Mouse (Mus musculus) midbrain, postnatal 0 days (tissue): ENCODE measurements around the gene Dnajb6. TPM values are rescaled to one million over a fixed set of nuclear protein-coding genes. Genes with fewer than 3 reads are reported as not detected.
A peak's percentile ranks its signal among the peaks of the same experiment; 100 is the strongest.

Experiments
- ATAC-seq: fragments of 200-750 bp; cut with Nextera tagmentation; 2 replicates; pipeline ENCODE4 v1.8.0; 2017; ENCODE audit warnings: moderate number of reproducible peaks, mild to moderate bottlenecking, moderate TSS enrichment, moderate library complexity; ENCODE audit not compliant: low FRiP score
- DNase-seq: peaks from one replicate; pipeline ENCODE4 v3.0.0-alpha.2; 2015; ENCODE audit warnings: low spot score
- H3K27ac ChIP-seq: fragments of 300-500 bp; sonication (generic); 2 replicates; pipeline ENCODE4 v1.5.1; 2014; ENCODE audit warnings: low read depth, mild to moderate bottlenecking, low read length, mixed read lengths
- H3K27me3 ChIP-seq: fragments of 300-500 bp; sonication (generic); 2 replicates; pipeline ENCODE4 v1.6.1; 2014; ENCODE audit warnings: low read length, control low read depth, mixed read lengths; ENCODE audit not compliant: insufficient read depth
- H3K36me3 ChIP-seq: fragments of 300-500 bp; sonication (generic); 2 replicates; pipeline ENCODE4 v1.6.1; 2014; ENCODE audit warnings: low read length, control low read depth, mixed read lengths; ENCODE audit not compliant: insufficient read depth
- H3K4me1 ChIP-seq: fragments of 300-500 bp; sonication (generic); 2 replicates; pipeline ENCODE4 v1.6.1; 2014; ENCODE audit warnings: mild to moderate bottlenecking, control low read depth, antibody characterized with exemption, low read length, mixed read lengths; ENCODE audit not compliant: insufficient read depth
- H3K4me2 ChIP-seq: fragments of 300-500 bp; sonication (generic); 2 replicates; pipeline ENCODE4 v1.6.1; 2014; ENCODE audit warnings: low read depth, mild to moderate bottlenecking, low read length, mixed read lengths; ENCODE audit not compliant: poor library complexity, severe bottlenecking
- H3K4me3 ChIP-seq: fragments of 300-500 bp; sonication (generic); 2 replicates; pipeline ENCODE4 v1.5.1; 2014; ENCODE audit warnings: low read depth, mild to moderate bottlenecking, low read length, moderate library complexity
- H3K9ac ChIP-seq: fragments of 300-500 bp; sonication (generic); replicated peaks from 2 replicates; pipeline ENCODE4 v1.6.1; 2014; ENCODE audit warnings: mild to moderate bottlenecking, low read length, moderate library complexity, mixed read lengths; ENCODE audit not compliant: poor library complexity, severe bottlenecking
- H3K9me3 ChIP-seq: fragments of 300-500 bp; sonication (generic); 2 replicates; pipeline ENCODE4 v1.6.1; 2016; ENCODE audit warnings: low read length, control low read depth
- CTCF ChIP-seq: IDR thresholded peaks from 2 replicates; pipeline ENCODE4 v1.5.1; 2016; ENCODE audit warnings: antibody characterized with exemption, mild to moderate bottlenecking
- WGBS: fragments of 180-500 bp; shearing (Covaris S2); extraction: QIAGEN DNeasy Blood & Tissue Kit; methylation state at CpG from one replicate; pipeline ENCODE4 v1.1.7; 2014; 5-methylcytosine and 5-hydroxymethylcytosine counted together
- polyA plus RNA-seq: library from polyadenylated mRNA; unstranded; fragments of >200 nt; fragmentation: Nextera tagmentation; extraction: Ambion mirVana; gene quantifications from 2 replicates; pipeline ENCODE4 v1.2.1, GENCODE M21; 2015
- total RNA-seq: library from RNA; depleted of rRNA; stranded (reverse); fragments of >200 nt; gene quantifications from 2 replicates; pipeline ENCODE4 v1.2.3, GENCODE M21; 2014

Dnajb6 gene
- total and polyA plus RNA-seq, 2 experiments from 2014 or later = 183 to 362 TPM

- DNase-seq = no peak
- Histone ChIP-seq H3K27ac (no peak overlapping the region), H3K27me3 (no peaks in the 10 kb centered on the region), H3K9ac (no peak overlapping the region), H3K9me3 (no peaks in the 10 kb centered on the region), H3K4me3 (no peak overlapping the region), H3K36me3 (no peaks in the 10 kb centered on the region; the same call in 1 of the 2 replicates), H3K4me2 (no peak overlapping the region), H3K4me1 (peaks cover 6% of the 10 kb centered on the region; the same call in 1 of the 2 replicates)
- no peak for TF ChIP-seq CTCF
- WGBS = 67% methylated on average over 4 of the region's 4 CpGs
- ATAC-seq = no peak
Observed at GRCm38 (mm10) chr5:29741093-29741492, 5.6 kb downstream of the Dnajb6 start.

GRCm38 (mm10) chr5:29747661-29748060 lies 12.2 kb downstream of the Dnajb6 start:
- H3K27me3 ChIP-seq = no peaks in the 10 kb centered on the region
- no peak overlapping the region for H3K27ac ChIP-seq
- 93% methylated on average over 2 of the region's 2 CpGs for WGBS
- no peak for ATAC-seq
- no peak overlapping the region for H3K9ac ChIP-seq
- H3K4me1 ChIP-seq = no peaks in the 10 kb centered on the region
- no peak for TF ChIP-seq CTCF
- no peak overlapping the region for H3K4me2 ChIP-seq
- H3K4me3 ChIP-seq = no peak overlapping the region
- peaks cover 14% of the 10 kb centered on the region for H3K36me3 ChIP-seq
- no peak for DNase-seq
- no peaks in the 10 kb centered on the region for H3K9me3 ChIP-seq

- H3K4me1 ChIP-seq = no peaks in the 10 kb centered on the region
- no peak overlapping the region for H3K4me3 ChIP-seq
- H3K9me3 ChIP-seq = no peaks in the 10 kb centered on the region
- H3K27me3 ChIP-seq = no peaks in the 10 kb centered on the region
- no peak overlapping the region for H3K4me2 ChIP-seq
- no peak overlapping the region for H3K27ac ChIP-seq
- no peak for DNase-seq
- peaks cover 33% of the 10 kb centered on the region for H3K36me3 ChIP-seq
- no peak for TF ChIP-seq CTCF
- no peak overlapping the region for H3K9ac ChIP-seq
- ATAC-seq = no peak
Observed at GRCm38 (mm10) chr5:29751306-29751705, 15.8 kb downstream of the Dnajb6 start.

- ATAC-seq (no peak), DNase-seq (no peak)
- Histone ChIP-seq H3K4me2 (no peak overlapping the region), H3K4me1 (no peaks in the 10 kb centered on the region), H3K9me3 (no peaks in the 10 kb centered on the region), H3K27ac (no peak overlapping the region), H3K4me3 (no peak overlapping the region), H3K27me3 (no peaks in the 10 kb centered on the region), H3K9ac (no peak overlapping the region), H3K36me3 (peaks cover 45% of the 10 kb centered on the region)
- no peak for TF ChIP-seq CTCF
Observed at GRCm38 (mm10) chr5:29752894-29753293, 17.4 kb downstream of the Dnajb6 start.

- H3K27ac ChIP-seq = no peak overlapping the region
- DNase-seq = no peak
- WGBS = 90% methylated on average over 5 of the region's 5 CpGs
- no peaks in the 10 kb centered on the region for H3K9me3 ChIP-seq
- no peaks in the 10 kb centered on the region for H3K4me1 ChIP-seq
- peaks cover 36% of the 10 kb centered on the region for H3K36me3 ChIP-seq
- ATAC-seq = no peak
- no peak overlapping the region for H3K4me3 ChIP-seq
- no peak for TF ChIP-seq CTCF
- no peaks in the 10 kb centered on the region for H3K27me3 ChIP-seq
- H3K9ac ChIP-seq = no peak overlapping the region
- H3K4me2 ChIP-seq = no peak overlapping the region
Observed at GRCm38 (mm10) chr5:29759318-29759717, 23.8 kb downstream of the Dnajb6 start.

- no peak overlapping the region for H3K4me2 ChIP-seq
- DNase-seq (peak; percentile 19), ATAC-seq (no peak)
- no peak overlapping the region for H3K27ac ChIP-seq
- no peaks in the 10 kb centered on the region for H3K27me3 ChIP-seq
- peaks cover 15% of the 10 kb centered on the region; the same call in 1 of the 2 replicates for H3K36me3 ChIP-seq
- no peak overlapping the region for H3K9ac ChIP-seq
- 86% methylated on average over 1 of the region's 1 CpGs for WGBS
- TF ChIP-seq CTCF = peak; percentile 64
- H3K9me3 ChIP-seq = no peaks in the 10 kb centered on the region
- no peak overlapping the region for H3K4me3 ChIP-seq
- H3K4me1 ChIP-seq = no peaks in the 10 kb centered on the region
Observed at GRCm38 (mm10) chr5:29770935-29771334, 35.4 kb downstream of the Dnajb6 start.
